ENCODE assay signal across 17 mouse cellular contexts in genomic region chr19:37647994-37648393, GRCm38 (mm10). TPM values are rescaled to one million over a fixed set of nuclear protein-coding genes. Genes with fewer than 3 reads are reported as not detected.
DNase-seq lines count a peak whose midpoint lies in the region; TF ChIP-seq lines count a peak whose summit lies in the region.
"Had no signal": no experiment of that assay in that cellular context is flagged by ENCODE, and none has a peak within 500 bp of the region (broad histone marks: within the 10 kb centered on the region; RNA-seq: fewer than 3 reads in every experiment).

No protein-coding gene starts in this region.

- no peak overlapping the region for H3K4me3 ChIP-seq in gastrocnemius, adult 2 months
- no peak overlapping the region for H3K4me3 ChIP-seq in liver, adult 2 months (ENCODE audit: insufficient read depth, low read depth, low read length)
- H3K4me3 ChIP-seq: forebrain, embryonic 13.5 days; heart, embryonic 15.5 days had no signal

- H3K9ac ChIP-seq in liver, adult 2 months (ENCODE audit: low read depth, low read length): no peak overlapping the region
- H3K9ac ChIP-seq: forebrain, embryonic 13.5 days; heart, embryonic 15.5 days had no signal

- H3K27ac ChIP-seq in gastrocnemius, adult 2 months: no peak overlapping the region
- no peak overlapping the region for H3K27ac ChIP-seq in liver, adult 2 months (replicated peaks; ENCODE audit: insufficient read depth, low read depth, low read length)
- H3K27ac ChIP-seq: forebrain, embryonic 13.5 days; heart, embryonic 15.5 days had no signal

- DNase-seq in gastrocnemius, adult 2 months: no peak
- DNase-seq in gastrocnemius, postnatal 25 days: no peak
- peak; percentile 51 for DNase-seq in liver, adult 2 months (ENCODE audit: extremely low read depth, low read depth, low spot score)
- no peak for DNase-seq in liver
- DNase-seq in ES-CJ7 (ENCODE audit: low read depth, low spot score): peak; percentile 41
- DNase-seq in embryo, embryonic 11 days: peak; percentile 52
- DNase-seq in cerebellum, adult 11-12 months: no peak
- no peak for DNase-seq in urinary bladder, postnatal 10 days (ENCODE audit: low spot score)
- DNase-seq: cerebellum, postnatal 25 days; gastrocnemius, postnatal 36 days; thymus, postnatal 25 days had no signal

- peaks cover 10% of the 10 kb centered on the region for H3K36me3 ChIP-seq in liver, adult 2 months (ENCODE audit: control insufficient read depth, insufficient read depth, low read length)
- H3K36me3 ChIP-seq: heart, embryonic 15.5 days had no signal

- no peaks in the 10 kb centered on the region; the same call in 1 of the 2 replicates for H3K79me2 ChIP-seq in liver, adult 2 months (ENCODE audit: control insufficient read depth, insufficient read depth, low read length)

- peak; percentile 50 for TF ChIP-seq CTCF in gastrocnemius, adult 2 months (IDR thresholded peaks at IDR 0.05)
- TF ChIP-seq CTCF in liver, adult 2 months (IDR thresholded peaks at IDR 0.05; ENCODE audit: low read depth, low read length): no peak

- H3K27me3 ChIP-seq in liver, adult 2 months (ENCODE audit: control insufficient read depth, insufficient read depth, low read length): no peaks in the 10 kb centered on the region
- H3K27me3 ChIP-seq: forebrain, embryonic 13.5 days; heart, embryonic 15.5 days had no signal

- TF ChIP-seq POLR2A in liver, adult 2 months (IDR thresholded peaks at IDR 0.05; ENCODE audit: extremely low read depth, insufficient read depth, low read length): no peak

- intact Hi-C loops in gastrocnemius, adult 2 months (cut with DNase I): no loop called here

- H3K4me1 ChIP-seq in liver, adult 2 months (ENCODE audit: control insufficient read depth, insufficient read depth, low read length): no peaks in the 10 kb centered on the region
- H3K4me1 ChIP-seq: forebrain, embryonic 13.5 days; heart, embryonic 15.5 days had no signal

- 69% methylated on average over 2 of the region's 2 CpGs for WGBS in liver, adult 2 months

RNA-seq across cellular contexts. Expression of gene Cyp26c1, which starts 37.4 kb away (rescaled TPM):
- total RNA-seq in gastrocnemius, adult 2 months (2021): under 1 TPM in 1 of 2 experiments, not detected in 1; 0.13 TPM
- under 1 TPM in 1 of 2 experiments, not detected in 1; 0.16 TPM for total RNA-seq in gastrocnemius, postnatal 25 days (2021)
- 0.09 TPM in 1 of 2 replicates, not detected in the other for total RNA-seq in liver, adult 2 months (2014; rRNA removed)
- polyA plus RNA-seq in liver, adult 2 months (2012; rRNA removed): 0.05 and 0.06 TPM in 2 replicates
- total RNA-seq: gastrocnemius, postnatal 36 days; layer of hippocampus, adult 18-20 months had no signal
- polyA plus RNA-seq: forebrain, embryonic 13.5 days; heart, embryonic 15.5 days; inflammation-experienced regulatory T-cells, adult 6 months; midbrain, embryonic 16.5 days; neural tube, embryonic 14.5 days had no signal

RNA-seq across cellular contexts. Expression of gene Cyp26a1, which starts 49.6 kb away (rescaled TPM):
- under 1 TPM; 0.18 to 0.36 TPM for total RNA-seq in gastrocnemius, adult 2 months (2021)
- under 1 TPM in 1 of 2 experiments, not detected in 1; 0.38 TPM for total RNA-seq in gastrocnemius, postnatal 25 days (2021)
- 35.5 and 37.2 TPM in 2 replicates for total RNA-seq in liver, adult 2 months (2014; rRNA removed)
- 8.8 and 229 TPM in 2 replicates for polyA plus RNA-seq in liver, adult 2 months (2012; rRNA removed)
- polyA plus RNA-seq: inflammation-experienced regulatory T-cells, adult 6 months; neural tube, embryonic 14.5 days had no signal

Comparison
In these comparisons a context has a peak if more than half of its experiments do, and no peak if none do; other contexts are left out.
1. DNase-seq: peak in liver, adult 2 months (single experiment), ES-CJ7 (single experiment) and embryo, embryonic 11 days (single experiment); none in gastrocnemius, adult 2 months (single experiment), gastrocnemius, postnatal 25 days (single experiment), liver (single experiment), cerebellum, adult 11-12 months (single experiment) and urinary bladder, postnatal 10 days (single experiment).
2. RNA of gene Cyp26a1, which starts 49.6 kb away (total RNA-seq): 35.5 to 37.2 TPM in liver, adult 2 months; 0.38 TPM in gastrocnemius, postnatal 25 days and 0.18 to 0.36 TPM in gastrocnemius, adult 2 months; every median in the first group is over 10 times any median in the second.